Mouse (Mus musculus): ENCODE data around the gene Ccdc148. TPM values are rescaled to one million over a fixed set of nuclear protein-coding genes. Genes with fewer than 3 reads are reported as not detected.

Gene Ccdc148
- total RNA-seq, 2 experiments from 2014 or later = 10.6 to 11.4 TPM

- intact Hi-C loops (cut with DNase I) = no loop called here
- DNase-seq (ENCODE audit: low spot score in 2 of 2) = no peak
Measured at GRCm38 (mm10) chr2:58971507-58972275, 188.8 kb downstream of the Ccdc148 start.

DNA sequence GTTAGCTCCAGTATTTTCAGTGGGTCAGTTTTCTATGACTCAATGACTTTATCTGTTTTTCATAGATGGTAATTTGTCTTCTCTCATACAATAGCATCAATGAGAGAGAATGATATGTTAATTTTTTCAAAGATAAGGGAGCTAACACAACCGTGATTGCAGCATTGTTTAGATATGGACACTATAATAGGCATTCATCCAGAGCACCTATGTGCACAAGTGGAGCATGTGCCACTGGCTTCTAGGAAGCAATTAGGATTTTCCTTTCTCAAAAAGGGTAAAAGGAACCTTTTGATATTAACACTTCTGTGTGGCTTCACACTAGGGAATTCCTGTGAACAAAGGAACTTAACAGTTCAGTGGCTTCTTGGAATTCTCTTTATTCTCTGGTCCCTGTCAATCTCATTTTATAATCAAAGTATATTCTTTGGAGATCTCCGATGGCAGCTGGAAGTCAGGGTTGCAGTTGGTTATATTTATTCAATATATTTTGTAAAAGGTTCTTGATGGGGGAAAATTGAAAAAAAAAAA, 203.6 kb downstream of the Ccdc148 start:
- intact Hi-C loops (cut with DNase I) = no loop called here
- DNase-seq (ENCODE audit: low spot score in 2 of 2) = no peak

- DNase-seq (ENCODE audit: low spot score in 2 of 2) = no peak
Measured at GRCm38 (mm10) chr2:58956351-58956750, 204.1 kb downstream of the Ccdc148 start.

GRCm38 (mm10) chr2:58952101-58952500, 208.4 kb downstream of the Ccdc148 start:
- intact Hi-C loops (cut with DNase I) = no loop called here
- no peak for DNase-seq (ENCODE audit: low spot score in 2 of 2)

More at GRCm38 (mm10) chr2:58956351-58956750, 204.1 kb downstream of the Ccdc148 start:
- intact Hi-C loops (cut with DNase I) = no loop called here

DNA sequence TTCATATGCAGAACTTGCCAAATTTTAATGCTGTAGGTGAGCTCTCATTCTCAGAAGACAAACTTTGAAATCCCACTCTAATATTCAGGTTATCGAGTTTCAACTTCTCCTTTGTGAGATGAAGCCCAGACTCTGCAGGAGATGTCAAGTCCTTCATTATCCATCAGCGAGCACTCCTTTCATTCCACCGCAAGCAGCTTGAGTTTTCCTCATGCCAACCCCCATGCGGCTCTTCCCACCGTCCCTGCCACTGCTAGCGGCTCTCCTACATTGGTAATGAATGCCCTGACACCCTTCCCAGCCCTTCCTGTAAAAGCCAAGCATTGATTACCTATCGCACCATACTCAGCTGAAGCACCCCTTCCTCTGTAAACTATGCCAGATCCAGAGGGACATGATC, 211.7 kb downstream of the Ccdc148 start:
- intact Hi-C loops (cut with DNase I) = no loop called here
- no peak for DNase-seq (ENCODE audit: low spot score in 2 of 2)

- DNase-seq (ENCODE audit: low spot score in 2 of 2) = peak in 1 of 2 experiments; percentile 11
- intact Hi-C loops (cut with DNase I) = no loop called here
Measured at GRCm38 (mm10) chr2:58941361-58941760, 219.1 kb downstream of the Ccdc148 start.

- intact Hi-C loops (cut with DNase I) = no loop called here
- DNase-seq (ENCODE audit: low spot score in 2 of 2) = peak in 1 of 2 experiments; percentile 48
Measured at GRCm38 (mm10) chr2:58925551-58925950, 234.9 kb downstream of the Ccdc148 start.

- intact Hi-C loops (cut with DNase I) = no loop called here
- DNase-seq (ENCODE audit: low spot score in 2 of 2) = no peak
Measured at GRCm38 (mm10) chr2:58918351-58918750, 242.1 kb downstream of the Ccdc148 start.

- intact Hi-C loops (cut with DNase I) = no loop called here
Measured at GRCm38 (mm10) chr2:58912339-58912738, 248.1 kb downstream of the Ccdc148 start.

DNA sequence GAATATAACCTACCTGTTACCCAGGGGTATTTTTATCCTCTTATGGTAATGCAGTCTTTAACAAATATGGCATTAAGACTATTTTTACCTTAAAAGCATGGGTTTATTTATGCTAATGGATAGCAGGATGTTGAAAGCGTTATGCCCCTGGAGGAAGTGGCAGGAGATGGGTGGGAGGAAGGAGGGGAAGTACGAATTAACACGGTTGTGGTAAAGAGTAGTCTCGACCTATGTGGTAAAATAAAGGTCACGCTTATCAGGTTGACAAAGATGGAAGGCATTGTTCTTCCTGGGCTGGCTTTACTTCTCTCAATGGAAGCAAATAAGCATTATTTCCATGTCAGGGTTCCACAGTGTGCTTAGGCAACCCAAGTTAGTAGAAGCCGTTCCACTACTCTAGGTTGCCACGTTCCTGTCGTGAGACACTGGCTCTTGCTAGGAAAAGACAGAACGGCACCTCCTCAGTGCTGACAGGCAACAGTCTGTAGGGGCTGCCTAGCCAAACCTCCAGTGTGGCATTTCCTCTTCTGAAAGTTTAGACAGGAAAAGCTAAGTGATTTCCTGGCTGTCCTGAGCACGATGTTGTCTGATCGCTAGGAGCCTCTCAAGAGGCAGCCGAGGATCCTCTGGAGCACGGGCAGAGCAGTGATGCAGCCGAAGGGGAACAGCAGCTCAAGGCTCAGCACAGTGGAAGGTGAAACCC, 253.5 kb downstream of the Ccdc148 start:
- no peak for DNase-seq (ENCODE audit: low spot score in 2 of 2)
- intact Hi-C loops (cut with DNase I) = no loop called here

More at GRCm38 (mm10) chr2:58912339-58912738, 248.1 kb downstream of the Ccdc148 start:
- no peak for DNase-seq (ENCODE audit: low spot score in 2 of 2)

DNA sequence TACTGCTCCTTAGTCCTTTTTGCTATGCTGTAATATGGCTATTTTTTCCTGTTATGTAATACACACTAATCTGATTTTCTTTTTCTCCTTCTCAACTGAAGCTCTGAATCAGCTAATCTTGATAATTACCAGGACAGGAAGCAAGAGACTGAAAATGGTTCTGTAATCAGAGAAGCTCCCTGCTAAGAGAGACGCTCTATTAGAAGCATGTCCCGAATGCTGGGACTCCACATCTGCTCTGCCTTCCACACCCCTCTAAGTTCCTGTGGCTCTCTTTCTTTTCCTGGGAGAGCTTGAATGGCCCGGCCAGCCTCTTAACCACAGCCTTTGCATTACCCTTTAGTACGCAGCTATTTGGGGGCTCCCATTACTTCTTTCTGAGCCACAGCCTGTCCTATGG, 255.4 kb downstream of the Ccdc148 start:
- DNase-seq (ENCODE audit: low spot score in 2 of 2) = no peak
- intact Hi-C loops (cut with DNase I) = no loop called here

DNA sequence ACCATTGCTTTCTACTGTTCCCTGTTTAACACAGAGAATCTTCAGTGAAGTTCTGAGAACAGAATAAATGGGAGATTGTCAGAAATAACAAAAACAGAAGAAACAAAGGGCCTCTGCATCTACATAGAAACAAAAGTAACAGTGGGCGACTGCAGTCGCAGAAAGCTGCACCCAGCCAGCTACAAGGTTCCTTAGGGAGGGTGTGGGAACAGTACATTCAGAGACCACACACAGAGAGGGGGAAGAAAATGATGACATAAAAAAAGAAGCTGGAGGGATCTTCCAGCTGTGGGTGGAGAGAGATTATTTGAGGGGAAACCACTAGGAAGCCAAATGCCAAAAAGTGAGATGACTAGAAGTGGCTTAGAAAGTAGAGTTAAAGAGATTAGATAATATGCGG, 280.6 kb downstream of the Ccdc148 start:
- DNase-seq (ENCODE audit: low spot score in 2 of 2) = peak; percentile 7 to 35
- intact Hi-C loops (cut with DNase I) = no loop called here

GRCm38 (mm10) chr2:58859134-58859533, 301.3 kb downstream of the Ccdc148 start, which contains the start of gene Gm11099:
Gene Gm11099, plus strand, starts transcription at chr2:58859434.
- intact Hi-C loops (cut with DNase I) = no loop called here
- DNase-seq (ENCODE audit: low spot score in 2 of 2) = no peak

- DNase-seq (ENCODE audit: low spot score in 2 of 2) = no peak
- intact Hi-C loops (cut with DNase I) = no loop called here
Measured at GRCm38 (mm10) chr2:58844499-58844898, 316.0 kb downstream of the Ccdc148 start.

DNA sequence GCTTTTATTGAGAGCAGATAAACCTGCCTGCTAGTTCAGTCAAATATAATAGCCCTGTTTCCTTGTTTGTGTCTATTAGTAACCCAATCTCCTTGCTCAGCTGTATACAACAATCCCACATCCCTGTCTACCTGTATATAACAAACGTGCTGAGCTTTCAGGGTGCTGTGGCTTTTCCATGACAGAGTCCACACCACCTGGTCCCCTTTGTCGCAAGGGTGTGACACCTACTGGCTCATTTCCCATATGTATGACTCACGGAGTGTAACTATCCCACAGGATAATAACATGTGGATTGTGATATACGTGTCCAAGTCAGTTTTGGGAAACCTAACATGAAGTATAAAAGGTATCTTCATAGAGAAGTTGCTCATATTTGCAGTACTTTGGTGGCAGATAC, 318.0 kb downstream of the Ccdc148 start:
- intact Hi-C loops (cut with DNase I) = no loop called here
- DNase-seq (ENCODE audit: low spot score in 2 of 2) = no peak

- intact Hi-C loops (cut with DNase I) = no loop called here
- DNase-seq (ENCODE audit: low spot score in 2 of 2) = no peak
Measured at GRCm38 (mm10) chr2:58841021-58841420, 319.5 kb downstream of the Ccdc148 start.

GRCm38 (mm10) chr2:58832253-58832980, 328.1 kb downstream of the Ccdc148 start:
- intact Hi-C loops (cut with DNase I) = no loop called here
- DNase-seq (ENCODE audit: low spot score in 2 of 2) = no peak

GRCm38 (mm10) chr2:58829981-58830742, 330.3 kb downstream of the Ccdc148 start:
- DNase-seq (ENCODE audit: low spot score in 2 of 2) = peak; percentile 9 to 25
- intact Hi-C loops (cut with DNase I) = loop anchor here (10.0 kb wide), 1 partner anchor 605 kb away; no protein-coding TSS in a partner anchor

All from left cerebral cortex, postnatal 14 days (tissue).